Mouse (Mus musculus) limb, embryonic 15.5 days (tissue): ENCODE results near the gene H2-M11. TPM values are rescaled to one million over a fixed set of nuclear protein-coding genes. Genes with fewer than 3 reads are reported as not detected.

ENCODE experiments used
- ATAC-seq: fragments of 200-750 bp; cut with Nextera tagmentation; 2 replicates; pipeline ENCODE4 v1.8.0; 2017; ENCODE audit warnings: low read depth, moderate TSS enrichment; ENCODE audit not compliant: insufficient number of reproducible peaks, low FRiP score, low TSS enrichment
- H3K27ac ChIP-seq: fragments of 300-500 bp; sonication (generic); 2 replicates; pipeline ENCODE4 v1.5.1; 2015; ENCODE audit warnings: moderate library complexity, mild to moderate bottlenecking, inconsistent platforms
- H3K27me3 ChIP-seq: fragments of 300-500 bp; sonication (generic); 2 replicates; pipeline ENCODE4 v1.6.1; 2015; ENCODE audit warnings: inconsistent platforms
- H3K36me3 ChIP-seq: fragments of 300-500 bp; sonication (generic); 2 replicates; pipeline ENCODE4 v1.6.1; 2015; ENCODE audit warnings: inconsistent platforms
- H3K4me1 ChIP-seq: fragments of 300-500 bp; sonication (generic); 2 replicates; pipeline ENCODE4 v1.6.1; 2015; ENCODE audit warnings: inconsistent platforms
- H3K4me2 ChIP-seq: fragments of 300-500 bp; sonication (generic); 2 replicates; pipeline ENCODE4 v1.6.1; 2015; ENCODE audit warnings: mild to moderate bottlenecking, inconsistent platforms
- H3K4me3 ChIP-seq: fragments of 300-500 bp; sonication (generic); 2 replicates; pipeline ENCODE4 v1.5.1; 2015; ENCODE audit warnings: mild to moderate bottlenecking, inconsistent platforms
- H3K9ac ChIP-seq: fragments of 300-500 bp; sonication (generic); 2 replicates; pipeline ENCODE4 v1.6.1; 2015; ENCODE audit warnings: inconsistent platforms
- H3K9me3 ChIP-seq: fragments of 300-500 bp; sonication (generic); 2 replicates; pipeline ENCODE4 v1.6.1; 2016; ENCODE audit warnings: inconsistent platforms
- WGBS: fragments of 180-500 bp; shearing (Covaris S2); methylation state at CpG from one replicate; pipeline ENCODE4 v1.1.7; 2015; 5-methylcytosine and 5-hydroxymethylcytosine counted together
- polyA plus RNA-seq: library from polyadenylated mRNA; unstranded; fragments of >200 nt; fragmentation: Nextera tagmentation; extraction: Ambion mirVana; gene quantifications from 2 replicates; pipeline ENCODE4 v1.2.1, GENCODE M21; 2015

The H2-M11 gene
- polyA plus RNA-seq = not detected in 2 replicates

DNA sequence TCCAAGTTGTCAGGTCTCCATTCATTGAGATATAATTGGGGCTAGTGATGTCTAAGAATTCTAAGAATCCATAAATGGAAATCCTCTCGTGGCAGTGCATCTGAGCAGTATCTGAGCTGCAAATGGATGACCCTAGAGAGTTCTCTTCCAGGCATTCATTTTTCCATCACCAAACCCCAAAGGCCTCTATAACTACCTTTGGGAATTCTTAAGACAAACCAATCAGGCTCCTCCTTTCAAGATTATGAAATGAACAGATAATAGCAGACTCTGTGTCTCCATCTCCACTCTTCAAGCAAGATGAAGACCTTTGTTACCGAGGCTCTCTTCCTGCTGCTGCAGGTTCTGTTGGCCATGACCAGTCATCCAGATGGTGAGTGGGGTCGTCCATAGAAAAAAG, at the start of gene H2-M11:
Gene H2-M11 (plus strand): TSS at position 301 of the 400 bp plus-strand sequence.
- no peaks in the 10 kb centered on the region for H3K36me3 ChIP-seq
- 63% methylated on average over 3 of the region's 3 CpGs for WGBS
- H3K4me3 ChIP-seq = no peak within 1 kb of the TSS
- no peak within 1 kb of the TSS for H3K4me2 ChIP-seq
- no peak within 1 kb of the TSS for H3K9ac ChIP-seq
- no peaks in the 10 kb centered on the region for H3K9me3 ChIP-seq
- H3K27ac ChIP-seq = no peak within 1 kb of the TSS
- no peak for ATAC-seq
- no peaks in the 10 kb centered on the region for H3K4me1 ChIP-seq
- H3K27me3 ChIP-seq = no peaks in the 10 kb centered on the region

DNA sequence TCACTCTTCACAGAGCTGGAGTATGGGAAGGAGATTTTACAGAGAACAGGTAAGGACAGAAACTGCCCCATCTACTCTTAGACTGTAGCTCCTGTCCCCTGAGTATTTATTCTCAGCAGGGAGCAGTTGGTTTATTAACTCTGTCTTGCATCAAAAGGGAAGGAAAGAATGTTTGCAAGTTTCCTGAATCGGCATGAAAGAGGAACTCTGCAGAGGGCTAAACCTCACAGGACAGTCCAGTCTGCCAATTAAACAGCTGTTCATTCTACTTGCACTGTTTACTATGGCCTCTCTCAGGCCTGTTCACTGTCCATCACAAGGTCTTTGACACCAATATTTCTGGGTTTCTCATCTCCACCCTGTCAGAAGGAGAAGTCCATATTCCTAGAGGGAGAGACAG, 46.4 kb upstream of the H2-M11 start:
- no peak overlapping the region for H3K9ac ChIP-seq
- 47% methylated on average over 1 of the region's 1 CpGs for WGBS
- no peaks in the 10 kb centered on the region for H3K27me3 ChIP-seq
- H3K4me2 ChIP-seq = no peak overlapping the region
- no peaks in the 10 kb centered on the region for H3K4me1 ChIP-seq
- no peaks in the 10 kb centered on the region for H3K36me3 ChIP-seq
- H3K27ac ChIP-seq = no peak overlapping the region
- H3K9me3 ChIP-seq = no peaks in the 10 kb centered on the region
- H3K4me3 ChIP-seq = no peak overlapping the region
- ATAC-seq = no peak

DNA sequence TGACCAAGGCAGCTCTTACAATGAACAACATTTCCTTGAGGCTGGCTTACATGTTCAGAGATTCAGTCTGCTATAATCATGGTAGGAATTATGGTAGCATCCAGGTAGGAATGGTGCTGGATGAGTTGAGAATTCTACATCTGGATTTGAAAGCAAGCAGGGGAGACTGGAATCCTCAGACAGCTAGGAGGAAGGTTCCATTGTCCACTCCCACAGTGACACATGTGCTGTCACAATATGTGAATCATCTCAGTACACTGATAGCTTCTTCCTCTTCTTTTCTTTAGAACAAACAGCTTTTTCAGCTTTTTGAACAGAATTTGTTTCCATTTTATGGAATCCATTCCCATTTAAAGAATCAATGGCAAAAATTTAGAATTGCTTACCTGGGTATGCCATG, 43.0 kb upstream of the H2-M11 start:
- H3K9ac ChIP-seq = no peak overlapping the region
- ATAC-seq = no peak
- H3K4me2 ChIP-seq = no peak overlapping the region
- H3K27ac ChIP-seq = no peak overlapping the region
- no peaks in the 10 kb centered on the region for H3K9me3 ChIP-seq
- no peak overlapping the region for H3K4me3 ChIP-seq
- H3K4me1 ChIP-seq = no peaks in the 10 kb centered on the region
- no peaks in the 10 kb centered on the region for H3K27me3 ChIP-seq
- no peaks in the 10 kb centered on the region for H3K36me3 ChIP-seq

Other genes starting within 250 kb of the H2-M11 start
- not detected in 2 replicates for gene H2-M10.1, start 220.9 kb upstream of the H2-M11 start, polyA plus RNA-seq
- not detected in 2 replicates for gene H2-M10.3, start 178.7 kb upstream of the H2-M11 start, polyA plus RNA-seq
- gene H2-M10.4, start 84.7 kb upstream of the H2-M11 start, polyA plus RNA-seq = not detected in 2 replicates
- not detected in 2 replicates for gene H2-M9, start 95.6 kb downstream of the H2-M11 start, polyA plus RNA-seq
- gene H2-M1, start 125.1 kb downstream of the H2-M11 start, polyA plus RNA-seq = not detected in 2 replicates
- gene H2-M10.5, start 225.8 kb downstream of the H2-M11 start, polyA plus RNA-seq = not detected in 2 replicates